In genomic region chr7:75644585-75644984, GRCm38 (mm10) we compare ENCODE assay signal across 13 mouse cellular contexts.
DNase-seq lines count a peak whose midpoint lies in the region; ATAC-seq and TF ChIP-seq lines count a peak whose summit lies in the region.
"Had no signal": no experiment of that assay in that cellular context is flagged by ENCODE, and none has a peak within 500 bp of the region (broad histone marks: within the 10 kb centered on the region; RNA-seq: fewer than 3 reads in every experiment).

No protein-coding gene starts in this region.

- H3K4me1 ChIP-seq in kidney, postnatal 0 days (replicated peaks; ENCODE audit: insufficient read depth, low read length) = peaks cover 17% of the 10 kb centered on the region
- H3K4me1 ChIP-seq in hindbrain, embryonic 15.5 days (replicated peaks) = peaks cover 17% of the 10 kb centered on the region
- peaks cover 22% of the 10 kb centered on the region for H3K4me1 ChIP-seq in neural tube, embryonic 15.5 days

- no peak for ATAC-seq in kidney, postnatal 0 days (replicated peaks; ENCODE audit: low FRiP score, low read depth)
- no peak for ATAC-seq in hindbrain, embryonic 15.5 days (ENCODE audit: low FRiP score, low read depth)
- no peak for ATAC-seq in neural tube, embryonic 15.5 days (ENCODE audit: low FRiP score)
- ATAC-seq: forebrain, embryonic 13.5 days; Patski had no signal

- no peaks in the 10 kb centered on the region for H3K36me3 ChIP-seq in kidney, postnatal 0 days (ENCODE audit: insufficient read depth, low read length)
- H3K36me3 ChIP-seq in hindbrain, embryonic 15.5 days = no peaks in the 10 kb centered on the region
- no peaks in the 10 kb centered on the region for H3K36me3 ChIP-seq in neural tube, embryonic 15.5 days

- no peak for TF ChIP-seq CTCF in gastrocnemius, adult 2 months (IDR thresholded peaks at IDR 0.05)
- TF ChIP-seq CTCF in kidney, postnatal 0 days (IDR thresholded peaks at IDR 0.05; ENCODE audit: low read depth) = no peak

- H3K27me3 ChIP-seq in kidney, postnatal 0 days (ENCODE audit: insufficient read depth, low read length) = no peaks in the 10 kb centered on the region
- no peaks in the 10 kb centered on the region for H3K27me3 ChIP-seq in hindbrain, embryonic 15.5 days
- H3K27me3 ChIP-seq in neural tube, embryonic 15.5 days (replicated peaks) = no peaks in the 10 kb centered on the region
- H3K27me3 ChIP-seq: forebrain, embryonic 13.5 days; liver, embryonic 13.5 days; Patski had no signal

- H3K9ac ChIP-seq in kidney, postnatal 0 days (ENCODE audit: low read depth, low read length) = no peak overlapping the region
- H3K9ac ChIP-seq in hindbrain, embryonic 15.5 days = no peak overlapping the region
- no peak overlapping the region for H3K9ac ChIP-seq in neural tube, embryonic 15.5 days (replicated peaks)
- H3K9ac ChIP-seq: forebrain, embryonic 13.5 days; liver, embryonic 13.5 days had no signal

- H3K4me2 ChIP-seq in kidney, postnatal 0 days (ENCODE audit: low read length) = peak overlapping the region; percentile 48
- peak overlapping the region; percentile 71 for H3K4me2 ChIP-seq in hindbrain, embryonic 15.5 days
- H3K4me2 ChIP-seq in neural tube, embryonic 15.5 days = peak overlapping the region; percentile 66
- H3K4me2 ChIP-seq: forebrain, embryonic 13.5 days; liver, embryonic 13.5 days had no signal

- H3K27ac ChIP-seq in gastrocnemius, adult 2 months = peak overlapping the region; percentile 85
- H3K27ac ChIP-seq in kidney, postnatal 0 days = peak overlapping the region; percentile 62; the same call in 1 of the 2 replicates
- no peak overlapping the region for H3K27ac ChIP-seq in hindbrain, embryonic 15.5 days (replicated peaks)
- H3K27ac ChIP-seq in neural tube, embryonic 15.5 days (replicated peaks) = no peak overlapping the region
- H3K27ac ChIP-seq: forebrain, embryonic 13.5 days; liver, embryonic 13.5 days had no signal

- H3K4me3 ChIP-seq in gastrocnemius, adult 2 months = peak overlapping the region; percentile 72
- 0 out of 2 replicates have a peak overlapping the region, but pooled peaks have one; percentile 4 for H3K4me3 ChIP-seq in kidney, postnatal 0 days (replicated peaks; ENCODE audit: low read depth, low read length)
- H3K4me3 ChIP-seq in hindbrain, embryonic 15.5 days = 0 out of 2 replicates have a peak overlapping the region, but pooled peaks have one; percentile 21
- H3K4me3 ChIP-seq in neural tube, embryonic 15.5 days (replicated peaks) = no peak overlapping the region
- H3K4me3 ChIP-seq: forebrain, embryonic 13.5 days; liver, embryonic 13.5 days had no signal

- intact Hi-C loops in gastrocnemius, adult 2 months (cut with DNase I) = no loop called here
- intact Hi-C loops in gastrocnemius, postnatal 14 days (cut with DNase I; ENCODE audit: low total_unique reads) = no loop called here

- DNase-seq in gastrocnemius, adult 2 months = no peak
- DNase-seq in gastrocnemius, postnatal 14 days = no peak
- no peak for DNase-seq in kidney, postnatal 0 days (ENCODE audit: low spot score)
- DNase-seq in kidney, postnatal 25 days = no peak
- no peak for DNase-seq in thymus, postnatal 14 days
- DNase-seq in thymus, postnatal 36 days = no peak
- DNase-seq: cerebellum, postnatal 14 days; liver, embryonic 13.5 days; spleen, adult 18-20 months had no signal

- H3K9me3 ChIP-seq in kidney, postnatal 0 days (replicated peaks; ENCODE audit: low read length) = no peaks in the 10 kb centered on the region
- H3K9me3 ChIP-seq in hindbrain, embryonic 15.5 days = no peaks in the 10 kb centered on the region
- H3K9me3 ChIP-seq in neural tube, embryonic 15.5 days (replicated peaks) = no peaks in the 10 kb centered on the region
- H3K9me3 ChIP-seq: forebrain, embryonic 13.5 days; liver, embryonic 13.5 days had no signal

- 54% methylated on average over 2 of the region's 2 CpGs for WGBS in kidney, postnatal 0 days
- 86% methylated on average over 2 of the region's 2 CpGs for WGBS in hindbrain, embryonic 15.5 days
- 84% methylated on average over 2 of the region's 2 CpGs for whole genome bisulfite sequencing in neural tube, embryonic 15.5 days

Comparison
In these comparisons a context has a peak if more than half of its experiments do, and no peak if none do; other contexts are left out.
1. H3K27ac ChIP-seq: peak in gastrocnemius, adult 2 months (single experiment) and kidney, postnatal 0 days (single experiment); none in hindbrain, embryonic 15.5 days (single experiment) and neural tube, embryonic 15.5 days (single experiment).
2. Peak in every context shown above with its lines, with median percentiles within 50 percentile points of each other: H3K4me2 ChIP-seq.